Mouse (Mus musculus): Measurements from ENCODE around the gene Sf3a3. TPM values are rescaled to one million over a fixed set of nuclear protein-coding genes. Genes with fewer than 3 reads are reported as not detected.
A peak's percentile ranks its signal among the peaks of the same experiment; 100 is the strongest.

The Sf3a3 gene
- polyA plus RNA-seq, 1 experiment from 2014 or later, result 125 TPM

- Histone ChIP-seq H3K9me3 (ENCODE audit: control insufficient read depth, low read length) (no peaks in the 10 kb centered on the region), H3K4me3 (ENCODE audit: low read length) (no peak overlapping the region), H3K4me2 (ENCODE audit: low read depth, low read length) (no peak overlapping the region), H3K36me3 (ENCODE audit: control insufficient read depth, insufficient read depth, low read length) (no peaks in the 10 kb centered on the region), H3K27ac (ENCODE audit: low read length) (no peak overlapping the region), H3K27me3 (replicated peaks; ENCODE audit: control insufficient read depth, insufficient read depth, low read length) (no peaks in the 10 kb centered on the region), H3K4me1 (ENCODE audit: control insufficient read depth, insufficient read depth, low read length) (peaks cover 21% of the 10 kb centered on the region), H3K9ac (ENCODE audit: low read depth, low read length) (no peak overlapping the region)
- no peak for ATAC-seq
- 98% methylated on average over 2 of the region's 2 CpGs for WGBS
These were observed 20.0 kb upstream of the Sf3a3 start for GRCm38 (mm10) chr4:124694572-124694971.

GRCm38 (mm10) chr4:124695786-124696516 is 18.6 kb upstream of the Sf3a3 start:
- no peak for ATAC-seq

GRCm38 (mm10) chr4:124699791-124700190 is 14.8 kb upstream of the Sf3a3 start:
- H3K36me3 ChIP-seq (ENCODE audit: control insufficient read depth, insufficient read depth, low read length), result no peaks in the 10 kb centered on the region
- H3K9ac ChIP-seq (ENCODE audit: low read depth, low read length), result peak overlapping the region; percentile 85
- H3K27me3 ChIP-seq (replicated peaks; ENCODE audit: control insufficient read depth, insufficient read depth, low read length), result no peaks in the 10 kb centered on the region
- H3K9me3 ChIP-seq (ENCODE audit: control insufficient read depth, low read length), result no peaks in the 10 kb centered on the region
- peak overlapping the region; percentile 87 for H3K27ac ChIP-seq (ENCODE audit: low read length)
- H3K4me2 ChIP-seq (ENCODE audit: low read depth, low read length), result peak overlapping the region; percentile 86
- 20% methylated on average over 6 of the region's 6 CpGs for WGBS
- H3K4me3 ChIP-seq (ENCODE audit: low read length), result peak overlapping the region; percentile 79
- peaks cover 37% of the 10 kb centered on the region for H3K4me1 ChIP-seq (ENCODE audit: control insufficient read depth, insufficient read depth, low read length)
- no peak for ATAC-seq

More at GRCm38 (mm10) chr4:124695786-124696516, 18.6 kb upstream of the Sf3a3 start:
- peak overlapping the region; percentile 21; the same call in 1 of the 2 replicates for H3K4me2 ChIP-seq (ENCODE audit: low read depth, low read length)
- H3K4me3 ChIP-seq (ENCODE audit: low read length), result peak overlapping the region; percentile 3; the same call in 1 of the 2 replicates
- no peaks in the 10 kb centered on the region for H3K9me3 ChIP-seq (ENCODE audit: control insufficient read depth, low read length)
- 0 out of 2 replicates have a peak overlapping the region, but pooled peaks have one; percentile 9 for H3K27ac ChIP-seq (ENCODE audit: low read length)
- no peaks in the 10 kb centered on the region for H3K36me3 ChIP-seq (ENCODE audit: control insufficient read depth, insufficient read depth, low read length)
- peaks cover 22% of the 10 kb centered on the region for H3K4me1 ChIP-seq (ENCODE audit: control insufficient read depth, insufficient read depth, low read length)
- 13% methylated on average over 18 of the region's 18 CpGs for WGBS
- H3K27me3 ChIP-seq (replicated peaks; ENCODE audit: control insufficient read depth, insufficient read depth, low read length), result no peaks in the 10 kb centered on the region
- H3K9ac ChIP-seq (ENCODE audit: low read depth, low read length), result 0 out of 2 replicates have a peak overlapping the region, but pooled peaks have one; percentile 33

- Histone ChIP-seq H3K4me2 (ENCODE audit: low read depth, low read length) (peak within 1 kb of the TSS; percentile 86), H3K4me1 (ENCODE audit: control insufficient read depth, insufficient read depth, low read length) (peaks cover 43% of the 10 kb centered on the region), H3K4me3 (ENCODE audit: low read length) (peak within 1 kb of the TSS; percentile 79), H3K36me3 (ENCODE audit: control insufficient read depth, insufficient read depth, low read length) (no peaks in the 10 kb centered on the region), H3K9me3 (ENCODE audit: control insufficient read depth, low read length) (no peaks in the 10 kb centered on the region), H3K9ac (ENCODE audit: low read depth, low read length) (peak within 1 kb of the TSS; percentile 85), H3K27me3 (replicated peaks; ENCODE audit: control insufficient read depth, insufficient read depth, low read length) (no peaks in the 10 kb centered on the region), H3K27ac (ENCODE audit: low read length) (peak within 1 kb of the TSS; percentile 87)
- peak; percentile 76 for ATAC-seq
- WGBS, result 1% methylated on average over 41 of the region's 59 CpGs
These were observed 14.2 kb upstream of the Sf3a3 start, which contains the start of gene Fhl3 for GRCm38 (mm10) chr4:124700248-124700971. TSS of gene Fhl3 (plus strand) at chr4:124700701.

GRCm38 (mm10) chr4:124701052-124701845 is 13.3 kb upstream of the Sf3a3 start:
- H3K27ac ChIP-seq (ENCODE audit: low read length), result peak overlapping the region; percentile 87
- H3K4me2 ChIP-seq (ENCODE audit: low read depth, low read length), result peak overlapping the region; percentile 86
- WGBS, result 6% methylated on average over 22 of the region's 22 CpGs
- H3K36me3 ChIP-seq (ENCODE audit: control insufficient read depth, insufficient read depth, low read length), result no peaks in the 10 kb centered on the region
- ATAC-seq, result peak; percentile 30
- peaks cover 45% of the 10 kb centered on the region for H3K4me1 ChIP-seq (ENCODE audit: control insufficient read depth, insufficient read depth, low read length)
- H3K4me3 ChIP-seq (ENCODE audit: low read length), result peak overlapping the region; percentile 79
- no peaks in the 10 kb centered on the region for H3K9me3 ChIP-seq (ENCODE audit: control insufficient read depth, low read length)
- H3K27me3 ChIP-seq (replicated peaks; ENCODE audit: control insufficient read depth, insufficient read depth, low read length), result no peaks in the 10 kb centered on the region
- H3K9ac ChIP-seq (ENCODE audit: low read depth, low read length), result peak overlapping the region; percentile 85

- ATAC-seq, result no peak
- H3K27ac ChIP-seq (ENCODE audit: low read length), result peak overlapping the region; percentile 87
- H3K4me2 ChIP-seq (ENCODE audit: low read depth, low read length), result peak overlapping the region; percentile 86
- H3K9me3 ChIP-seq (ENCODE audit: control insufficient read depth, low read length), result no peaks in the 10 kb centered on the region
- H3K4me3 ChIP-seq (ENCODE audit: low read length), result peak overlapping the region; percentile 79
- peaks cover 44% of the 10 kb centered on the region for H3K4me1 ChIP-seq (ENCODE audit: control insufficient read depth, insufficient read depth, low read length)
- 46% methylated on average over 2 of the region's 5 CpGs for WGBS
- peak overlapping the region; percentile 85 for H3K9ac ChIP-seq (ENCODE audit: low read depth, low read length)
- H3K27me3 ChIP-seq (replicated peaks; ENCODE audit: control insufficient read depth, insufficient read depth, low read length), result no peaks in the 10 kb centered on the region
- no peaks in the 10 kb centered on the region for H3K36me3 ChIP-seq (ENCODE audit: control insufficient read depth, insufficient read depth, low read length)
These were observed 12.7 kb upstream of the Sf3a3 start for GRCm38 (mm10) chr4:124701916-124702315.

- Histone ChIP-seq H3K4me2 (ENCODE audit: low read depth, low read length) (peak overlapping the region; percentile 23), H3K9me3 (ENCODE audit: control insufficient read depth, low read length) (no peaks in the 10 kb centered on the region), H3K9ac (ENCODE audit: low read depth, low read length) (peak overlapping the region; percentile 7), H3K27ac (ENCODE audit: low read length) (peak overlapping the region; percentile 83), H3K4me3 (ENCODE audit: low read length) (peak overlapping the region; percentile 19), H3K4me1 (ENCODE audit: control insufficient read depth, insufficient read depth, low read length) (peaks cover 48% of the 10 kb centered on the region), H3K36me3 (ENCODE audit: control insufficient read depth, insufficient read depth, low read length) (no peaks in the 10 kb centered on the region), H3K27me3 (replicated peaks; ENCODE audit: control insufficient read depth, insufficient read depth, low read length) (no peaks in the 10 kb centered on the region)
- ATAC-seq, result no peak
- WGBS, result 43% methylated on average over 2 of the region's 2 CpGs
These were observed 11.2 kb upstream of the Sf3a3 start for GRCm38 (mm10) chr4:124703406-124703805.

GRCm38 (mm10) chr4:124703881-124704796 is 10.4 kb upstream of the Sf3a3 start:
- Histone ChIP-seq H3K27ac (ENCODE audit: low read length) (peak overlapping the region; percentile 83), H3K36me3 (ENCODE audit: control insufficient read depth, insufficient read depth, low read length) (no peaks in the 10 kb centered on the region), H3K4me1 (ENCODE audit: control insufficient read depth, insufficient read depth, low read length) (peaks cover 50% of the 10 kb centered on the region), H3K4me2 (ENCODE audit: low read depth, low read length) (peak overlapping the region; percentile 23), H3K9ac (ENCODE audit: low read depth, low read length) (peak overlapping the region; percentile 7), H3K4me3 (ENCODE audit: low read length) (peak overlapping the region; percentile 19), H3K27me3 (replicated peaks; ENCODE audit: control insufficient read depth, insufficient read depth, low read length) (no peaks in the 10 kb centered on the region), H3K9me3 (ENCODE audit: control insufficient read depth, low read length) (no peaks in the 10 kb centered on the region)
- 12% methylated on average over 6 of the region's 6 CpGs for WGBS
- no peak for ATAC-seq
